Mouse (Mus musculus) gastrocnemius, adult 8-10 months (tissue): ENCODE data around the gene Ush1c. TPM values are rescaled to one million over a fixed set of nuclear protein-coding genes. Genes with fewer than 3 reads are reported as not detected.

Source experiments
- total RNA-seq, 4 experiments: library from RNA; stranded (reverse); gene quantifications; 2 replicates each; pipeline ENCODE4 v1.2.4; 2022

The Ush1c gene
- total RNA-seq, 4 experiments from 2014 or later, result 5.6 to 11.4 (median 7.0) TPM

Other genes starting within 250 kb of the Ush1c start
- gene Abcc6, start 208.2 kb downstream of the Ush1c start, total RNA-seq, result under 1 TPM in 1 of 4 experiments, not detected in 3; 0.13 TPM
- 100 to 1,000 TPM in 3 of 4 experiments, 10 to 100 TPM in 1; 89.6 to 107 (median 103) TPM for gene Nomo1, start 204.8 kb downstream of the Ush1c start, total RNA-seq
- 100 to 1,000 TPM; 128 to 144 (median 135) TPM for gene Kcnj11, start 137.7 kb downstream of the Ush1c start, total RNA-seq
- gene Abcc8, start 58.5 kb downstream of the Ush1c start, total RNA-seq, result 1 to 10 TPM; 3.0 to 6.3 (median 4.2) TPM
- gene Otog, start 2.5 kb upstream of the Ush1c start, total RNA-seq, result under 1 TPM; 0.39 to 0.88 (median 0.65) TPM
- 10 to 100 TPM; 11.1 to 14.3 (median 11.9) TPM for gene Myod1, start 138.0 kb upstream of the Ush1c start, total RNA-seq
- gene Kcnc1, start 158.0 kb upstream of the Ush1c start, total RNA-seq, result 10 to 100 TPM; 37.5 to 53.5 (median 49.3) TPM